Mouse (Mus musculus): Measurements from ENCODE around the gene Catsper3. TPM values are rescaled to one million over a fixed set of nuclear protein-coding genes. Genes with fewer than 3 reads are reported as not detected.

Catsper3 gene
- polyA plus RNA-seq, 1 experiment from 2014 or later: not detected

DNA sequence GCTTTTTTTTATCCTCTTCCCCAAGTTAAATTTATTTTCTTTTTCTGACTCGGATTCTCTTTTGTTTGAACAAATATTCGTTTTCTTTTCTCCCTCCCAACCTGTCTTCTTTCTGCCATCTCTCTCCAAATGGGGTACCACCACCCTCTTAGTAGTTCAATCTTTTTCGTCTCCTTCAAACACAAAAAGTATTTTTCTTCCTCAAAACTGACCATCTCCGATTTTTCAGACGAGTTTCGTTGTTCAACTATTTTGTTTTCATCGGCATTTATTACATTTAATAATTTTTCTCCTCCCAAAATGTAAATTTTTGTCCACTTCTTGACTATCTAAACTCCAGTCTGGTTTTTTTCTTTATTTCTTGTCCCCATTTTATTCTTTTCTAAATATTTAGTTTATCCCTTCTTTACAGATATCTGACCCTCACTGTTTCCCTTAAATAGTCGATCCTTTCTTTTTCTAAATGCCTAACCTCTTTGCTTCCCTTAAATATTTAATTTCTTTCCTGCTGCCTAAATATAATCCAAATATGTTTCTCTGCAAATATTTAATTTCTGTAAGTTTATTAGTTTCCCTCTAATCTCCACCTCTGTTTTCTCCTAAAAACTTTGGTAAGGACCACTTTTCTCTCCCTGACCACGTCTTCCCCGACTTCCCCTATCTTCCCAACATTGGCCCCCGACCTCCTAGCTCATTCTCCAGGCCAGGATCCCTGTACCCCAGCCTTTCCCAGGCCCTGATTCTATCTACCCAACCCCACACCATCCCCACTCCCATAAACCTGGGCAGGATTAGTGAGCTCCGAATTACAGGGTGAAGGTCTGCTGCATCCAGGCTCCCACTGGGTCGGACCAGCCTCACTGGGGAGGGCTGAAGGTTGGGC lies 42.7 kb downstream of the Catsper3 start:
- no peak overlapping the region for H3K27ac ChIP-seq
- no peaks in the 10 kb centered on the region for H3K9me3 ChIP-seq (replicated peaks)
- ATAC-seq (ENCODE audit: low read depth) (no peak), DNase-seq (no peak)
- no peak overlapping the region for H3K4me2 ChIP-seq
- peaks cover 98% of the 10 kb centered on the region for H3K27me3 ChIP-seq
- peaks cover 6% of the 10 kb centered on the region for H3K4me1 ChIP-seq (replicated peaks)
- H3K9ac ChIP-seq: no peak overlapping the region
- H3K4me3 ChIP-seq (replicated peaks): no peak overlapping the region
- no peaks in the 10 kb centered on the region for H3K36me3 ChIP-seq
- 6% methylated on average over 13 of the region's 13 CpGs for WGBS (ENCODE audit: insufficient replicate concordance)

DNA sequence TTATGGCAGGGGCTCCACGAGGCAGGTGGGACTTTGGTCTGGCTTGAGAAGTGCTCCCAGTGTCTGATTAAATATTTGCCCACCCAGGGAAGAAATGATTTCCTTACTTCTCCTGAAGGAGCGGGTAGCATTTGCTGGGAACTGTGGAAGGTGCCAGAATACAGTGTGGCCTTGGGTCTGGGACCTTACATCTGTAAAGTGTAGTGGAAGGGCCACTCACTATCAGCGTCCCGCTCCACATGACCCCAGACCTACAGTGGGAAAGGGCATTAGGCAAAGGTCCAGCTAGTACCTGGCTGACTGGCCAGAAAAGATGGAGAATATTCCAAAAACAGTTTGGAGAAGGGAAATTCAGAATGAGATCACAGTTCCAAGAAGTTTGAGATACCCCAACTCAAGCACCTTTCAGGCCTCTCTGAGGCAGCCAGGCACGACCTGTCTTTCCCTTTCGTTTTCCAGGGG lies 43.3 kb downstream of the Catsper3 start:
- Histone ChIP-seq H3K4me2 (peak overlapping the region; percentile 6; the same call in 1 of the 2 replicates), H3K9ac (no peak overlapping the region), H3K4me1 (replicated peaks) (peaks cover 6% of the 10 kb centered on the region), H3K4me3 (replicated peaks) (0 out of 2 replicates have a peak overlapping the region, but pooled peaks have one; percentile 15), H3K27ac (no peak overlapping the region), H3K36me3 (no peaks in the 10 kb centered on the region), H3K27me3 (peaks cover 98% of the 10 kb centered on the region), H3K9me3 (replicated peaks) (no peaks in the 10 kb centered on the region)
- no peak for ATAC-seq (ENCODE audit: low read depth)
- 4% methylated on average over 6 of the region's 6 CpGs for WGBS (ENCODE audit: insufficient replicate concordance)
- DNase-seq: no peak

DNA sequence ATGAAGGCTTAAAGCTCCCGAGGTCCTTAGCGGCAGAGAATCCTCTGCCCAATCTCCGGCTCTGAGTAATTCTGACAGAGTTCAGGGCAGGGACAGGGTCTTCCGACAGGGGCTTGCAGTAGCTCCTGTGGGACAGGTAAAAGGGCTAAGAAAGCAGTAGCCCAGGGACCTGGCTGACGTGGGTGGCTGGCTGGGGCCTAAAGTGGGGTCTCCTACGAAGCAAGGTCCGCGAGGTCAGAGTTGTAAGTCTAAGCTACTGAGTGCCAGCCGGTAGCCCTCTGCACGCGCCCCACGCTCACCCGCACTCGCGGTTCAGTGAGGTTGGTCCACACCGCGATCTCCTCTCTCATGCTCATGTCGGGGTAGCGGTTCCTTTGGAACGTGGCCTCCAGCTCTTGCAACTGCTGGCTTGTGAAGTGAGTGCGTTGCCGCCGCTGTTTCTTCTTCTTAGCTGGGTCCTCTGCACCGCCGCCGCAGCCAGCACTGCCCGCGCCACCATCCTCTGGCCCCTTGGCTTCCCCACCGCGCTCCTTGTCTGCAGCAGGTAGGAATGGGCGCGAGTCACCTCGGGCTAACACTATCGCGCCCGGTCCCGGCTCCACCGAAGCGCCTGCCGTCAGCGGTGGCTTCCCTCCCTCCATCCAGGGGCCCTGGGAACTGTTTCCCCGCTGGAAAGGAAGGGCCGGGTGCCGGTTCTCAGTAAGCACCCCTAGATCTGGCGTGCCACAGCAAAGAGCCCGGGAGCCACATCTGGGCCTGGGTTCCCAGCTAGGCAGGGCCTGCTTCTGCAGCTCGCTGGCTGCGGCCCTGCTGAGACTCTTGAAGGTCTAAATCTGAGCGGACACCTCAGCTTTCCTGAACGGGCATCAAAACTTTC lies 44.0 kb downstream of the Catsper3 start:
- Histone ChIP-seq H3K4me3 (replicated peaks) (0 out of 2 replicates have a peak overlapping the region, but pooled peaks have one; percentile 15), H3K36me3 (no peaks in the 10 kb centered on the region), H3K27me3 (peaks cover 98% of the 10 kb centered on the region), H3K9ac (no peak overlapping the region), H3K4me2 (peak overlapping the region; percentile 6; the same call in 1 of the 2 replicates), H3K27ac (no peak overlapping the region), H3K9me3 (replicated peaks) (no peaks in the 10 kb centered on the region), H3K4me1 (replicated peaks) (peaks cover 6% of the 10 kb centered on the region)
- ATAC-seq (ENCODE audit: low read depth) (no peak), DNase-seq (no peak)
- 2% methylated on average over 50 of the region's 50 CpGs for WGBS (ENCODE audit: insufficient replicate concordance)

DNA sequence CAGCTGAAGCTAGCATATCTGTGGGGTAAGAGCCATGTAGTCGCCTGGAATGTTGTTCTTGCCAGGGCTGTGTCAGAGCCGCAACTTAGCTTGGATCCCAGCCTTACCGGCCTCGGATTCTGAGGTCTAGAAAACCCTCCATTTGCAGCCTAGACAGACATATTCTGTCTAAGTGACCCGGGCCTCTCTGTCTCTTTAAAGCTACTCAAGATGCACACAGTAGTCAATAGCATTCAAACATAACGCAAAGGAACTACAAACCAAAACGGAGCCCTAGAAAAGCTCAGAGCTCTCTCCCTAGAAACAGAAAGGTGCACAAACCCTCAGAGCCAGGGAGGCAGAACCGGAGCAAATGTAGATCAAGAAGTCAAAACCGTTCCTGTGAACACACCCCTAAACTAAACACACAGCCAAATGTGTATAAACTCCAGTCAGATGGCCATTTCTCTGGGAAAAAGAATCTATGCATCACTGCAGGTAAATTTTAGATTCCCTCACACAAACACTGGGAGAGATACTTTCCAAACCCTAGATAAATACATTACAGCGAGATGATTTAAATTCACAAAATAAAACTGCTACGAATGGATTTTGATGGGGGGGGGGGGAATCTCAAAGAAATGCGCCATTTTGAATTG lies 44.8 kb downstream of the Catsper3 start:
- 3% methylated on average over 12 of the region's 12 CpGs for WGBS (ENCODE audit: insufficient replicate concordance)
- Histone ChIP-seq H3K4me1 (replicated peaks) (peaks cover 6% of the 10 kb centered on the region), H3K4me2 (no peak overlapping the region), H3K4me3 (replicated peaks) (no peak overlapping the region), H3K27ac (no peak overlapping the region), H3K36me3 (no peaks in the 10 kb centered on the region), H3K9me3 (replicated peaks) (no peaks in the 10 kb centered on the region), H3K9ac (no peak overlapping the region), H3K27me3 (peaks cover 98% of the 10 kb centered on the region)
- DNase-seq (no peak), ATAC-seq (ENCODE audit: low read depth) (no peak)

DNA sequence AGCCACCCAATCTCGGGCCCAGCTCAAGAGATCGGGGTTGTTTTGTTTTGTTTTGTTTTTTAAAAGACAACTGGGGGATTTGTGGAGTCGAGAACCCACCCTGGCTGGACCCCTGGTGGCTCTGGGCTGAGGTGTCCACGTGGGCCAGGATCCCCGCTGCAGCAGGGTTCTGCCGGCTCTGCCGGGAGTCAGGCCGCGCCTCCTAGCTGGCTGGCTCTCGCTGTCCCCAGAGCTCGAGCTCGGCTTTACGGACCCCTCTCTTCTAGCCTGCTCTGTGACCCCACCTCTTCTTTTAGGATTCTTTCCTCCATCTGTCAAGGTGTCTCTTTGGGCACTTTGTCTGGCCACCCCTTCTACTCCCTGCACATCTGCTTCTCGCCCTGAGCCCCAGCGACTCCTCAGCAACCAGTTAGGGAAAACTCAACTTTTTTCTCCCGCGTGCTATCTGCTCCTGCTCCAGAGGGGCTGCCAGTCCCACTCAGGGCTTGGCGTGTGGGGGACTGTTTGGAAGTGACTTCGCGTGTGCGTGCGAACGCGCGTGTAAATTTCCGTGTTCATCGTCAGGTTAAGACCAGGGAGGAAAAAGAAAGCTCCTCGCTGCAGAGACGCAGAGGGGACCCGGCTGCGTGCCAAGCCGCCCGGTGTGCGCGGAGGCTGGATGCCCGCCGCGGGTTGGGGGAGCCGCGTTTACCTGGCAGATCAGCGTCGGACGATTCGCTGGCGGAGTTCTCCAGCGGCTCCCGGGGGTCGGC lies 45.9 kb downstream of the Catsper3 start:
- Histone ChIP-seq H3K27ac (no peak overlapping the region), H3K9ac (no peak overlapping the region), H3K4me1 (replicated peaks) (peaks cover 6% of the 10 kb centered on the region), H3K4me3 (replicated peaks) (peak overlapping the region; percentile 26), H3K4me2 (peak overlapping the region; percentile 39), H3K9me3 (replicated peaks) (no peaks in the 10 kb centered on the region), H3K36me3 (no peaks in the 10 kb centered on the region), H3K27me3 (peaks cover 98% of the 10 kb centered on the region)
- 1% methylated on average over 48 of the region's 48 CpGs for WGBS (ENCODE audit: insufficient replicate concordance)
- ATAC-seq (ENCODE audit: low read depth): no peak
- no peak for DNase-seq

DNA sequence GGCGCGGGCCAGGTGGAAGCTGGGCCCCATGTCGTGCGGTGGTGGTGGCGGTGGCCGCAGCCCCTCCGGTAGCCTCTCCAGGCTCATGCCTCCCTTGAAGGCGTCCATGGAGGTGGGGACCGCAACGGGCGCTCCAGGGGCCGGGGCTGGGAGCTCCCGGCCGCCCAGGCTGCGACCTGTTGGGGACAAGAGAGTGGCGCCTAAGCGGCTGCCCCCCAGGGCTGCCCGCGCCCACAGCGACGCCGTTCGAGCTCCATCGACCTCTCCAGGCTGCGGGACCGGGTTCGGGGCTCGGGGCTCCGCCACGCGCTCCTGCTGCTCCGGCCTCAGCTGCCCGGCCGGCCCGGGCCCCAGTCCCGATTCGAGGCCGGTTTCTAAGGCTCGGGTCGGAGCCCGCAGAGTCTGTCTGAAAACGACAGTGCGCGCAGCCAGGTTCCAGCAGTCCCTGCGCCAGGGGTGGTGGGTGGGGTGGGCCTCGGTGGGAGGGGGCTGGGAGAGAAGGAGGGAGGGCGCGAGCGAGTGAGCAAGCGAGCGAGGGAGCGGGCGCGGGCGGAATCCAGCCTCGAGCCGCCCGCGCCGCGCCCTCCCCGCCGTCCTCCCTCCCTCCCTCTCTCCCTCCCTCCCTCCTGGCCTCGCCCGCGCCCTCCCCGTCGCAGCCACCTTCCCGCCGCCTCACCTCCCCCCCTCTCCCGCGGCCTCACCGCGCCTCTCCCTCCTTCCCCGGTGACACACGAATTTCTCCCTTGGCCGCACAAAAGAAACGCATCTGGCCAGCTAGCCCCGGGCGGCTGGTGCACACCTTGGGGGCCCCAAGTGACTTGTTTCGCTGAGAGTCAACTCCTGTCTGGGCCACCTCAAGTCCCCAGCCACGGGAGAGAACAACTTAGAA lies 46.7 kb downstream of the Catsper3 start:
- Histone ChIP-seq H3K4me1 (replicated peaks) (peaks cover 6% of the 10 kb centered on the region), H3K27me3 (peaks cover 98% of the 10 kb centered on the region), H3K4me2 (peak overlapping the region; percentile 39), H3K4me3 (replicated peaks) (peak overlapping the region; percentile 26), H3K9me3 (replicated peaks) (no peaks in the 10 kb centered on the region), H3K9ac (no peak overlapping the region), H3K36me3 (no peaks in the 10 kb centered on the region), H3K27ac (no peak overlapping the region)
- WGBS (ENCODE audit: insufficient replicate concordance): 2% methylated on average over 38 of the region's 82 CpGs
- ATAC-seq (ENCODE audit: low read depth) (no peak), DNase-seq (no peak)

DNA sequence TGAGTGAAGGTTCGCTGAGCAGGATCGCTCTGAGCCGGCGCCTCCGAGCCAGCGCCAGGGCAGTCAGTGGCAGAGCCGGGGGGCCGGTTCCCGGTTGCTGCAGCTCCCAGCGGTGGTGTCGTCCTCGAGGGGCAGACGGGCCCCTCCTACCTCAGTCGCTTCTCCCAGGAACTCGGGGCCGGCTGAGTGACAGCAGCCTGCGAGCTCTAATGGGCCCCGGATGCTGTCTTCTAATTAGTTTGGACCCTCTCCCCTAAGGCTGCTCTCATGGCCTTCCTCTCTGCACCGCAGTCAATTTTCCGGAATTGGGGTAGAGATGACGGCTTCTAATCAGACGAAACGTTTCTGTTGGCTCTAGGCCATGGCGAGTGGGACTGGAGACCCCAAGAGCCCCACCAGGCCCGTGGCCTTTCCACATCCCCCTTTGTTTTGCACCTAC lies 47.4 kb downstream of the Catsper3 start:
- DNase-seq: no peak
- 4% methylated on average over 25 of the region's 25 CpGs for WGBS (ENCODE audit: insufficient replicate concordance)
- H3K9me3 ChIP-seq (replicated peaks): no peaks in the 10 kb centered on the region
- ATAC-seq (ENCODE audit: low read depth): no peak
- H3K27me3 ChIP-seq: peaks cover 98% of the 10 kb centered on the region
- H3K4me2 ChIP-seq: no peak overlapping the region
- peaks cover 3% of the 10 kb centered on the region for H3K4me1 ChIP-seq (replicated peaks)
- no peak overlapping the region for H3K27ac ChIP-seq
- no peak overlapping the region for H3K9ac ChIP-seq
- no peaks in the 10 kb centered on the region for H3K36me3 ChIP-seq
- H3K4me3 ChIP-seq (replicated peaks): no peak overlapping the region

DNA sequence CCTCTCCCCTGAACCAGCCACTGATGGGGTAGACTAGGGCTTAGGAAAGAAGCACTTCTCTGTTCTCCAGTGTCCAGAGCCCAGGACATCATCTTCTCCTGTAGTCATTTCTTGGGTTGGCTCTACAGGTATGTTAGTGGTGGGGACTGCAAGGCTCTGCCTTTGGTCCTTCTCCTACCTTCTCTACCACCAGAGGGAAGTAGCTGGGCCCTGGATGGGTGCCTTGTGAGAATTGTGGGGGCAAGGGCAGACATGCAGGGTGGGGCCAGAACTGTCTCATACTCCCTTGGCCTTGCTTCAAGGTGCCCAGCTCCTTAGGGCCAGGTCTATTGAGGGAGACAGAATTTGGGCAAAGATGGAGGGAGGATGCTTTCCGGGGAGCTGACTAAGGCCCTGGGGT lies 48.2 kb downstream of the Catsper3 start:
- Histone ChIP-seq H3K27ac (no peak overlapping the region), H3K9me3 (replicated peaks) (no peaks in the 10 kb centered on the region), H3K27me3 (peaks cover 100% of the 10 kb centered on the region), H3K4me1 (replicated peaks) (peaks cover 3% of the 10 kb centered on the region), H3K4me3 (replicated peaks) (no peak overlapping the region), H3K4me2 (no peak overlapping the region), H3K36me3 (no peaks in the 10 kb centered on the region), H3K9ac (no peak overlapping the region)
- ATAC-seq (ENCODE audit: low read depth) (no peak), DNase-seq (no peak)
- WGBS (ENCODE audit: insufficient replicate concordance): 29% methylated on average over 1 of the region's 1 CpGs

DNA sequence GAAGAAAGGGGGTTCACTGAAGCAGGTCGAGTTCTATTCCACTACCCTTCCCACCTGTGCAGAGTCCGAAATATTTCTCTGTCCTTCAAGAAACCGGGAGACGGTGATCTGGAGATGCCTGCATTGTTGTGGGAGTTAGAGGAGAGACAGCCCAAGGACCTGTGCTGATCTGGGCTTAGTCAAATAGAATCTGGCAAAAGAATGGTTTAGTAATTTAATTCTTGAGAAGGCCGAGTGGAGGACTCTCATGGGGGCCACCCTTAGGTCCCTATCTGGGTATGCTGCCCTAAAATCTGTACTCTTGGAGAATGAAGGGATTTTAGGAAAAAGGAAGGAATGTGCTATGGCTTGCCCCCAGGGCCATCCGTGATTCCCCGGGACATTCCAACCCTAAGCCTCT lies 49.6 kb downstream of the Catsper3 start:
- Histone ChIP-seq H3K9me3 (replicated peaks) (no peaks in the 10 kb centered on the region), H3K27me3 (peaks cover 100% of the 10 kb centered on the region), H3K9ac (no peak overlapping the region), H3K36me3 (no peaks in the 10 kb centered on the region), H3K4me2 (no peak overlapping the region), H3K27ac (no peak overlapping the region), H3K4me1 (replicated peaks) (peaks cover 3% of the 10 kb centered on the region; the same call in 1 of the 2 replicates), H3K4me3 (replicated peaks) (no peak overlapping the region)
- WGBS (ENCODE audit: insufficient replicate concordance): 8% methylated on average over 7 of the region's 7 CpGs
- DNase-seq (no peak), ATAC-seq (ENCODE audit: low read depth) (no peak)

DNA sequence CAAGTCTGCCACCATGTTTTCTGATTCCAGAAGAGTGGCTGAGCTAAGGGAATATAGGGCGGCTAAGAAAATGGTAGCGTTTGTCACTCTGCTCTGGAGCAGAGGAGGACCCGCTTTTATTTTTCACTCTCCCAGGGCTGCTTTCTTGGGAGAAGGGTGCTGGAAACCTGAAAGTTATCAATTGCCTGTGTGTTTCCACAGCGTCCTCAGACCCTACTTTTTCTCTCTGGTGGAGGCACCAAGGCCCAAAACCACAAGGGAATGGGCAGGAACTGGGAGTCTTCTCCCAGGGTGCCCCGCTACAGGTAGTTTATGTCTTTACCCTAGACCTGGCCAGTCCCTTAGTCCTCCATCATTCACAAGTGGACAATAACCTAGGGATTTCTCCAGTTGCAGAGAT lies 50.3 kb downstream of the Catsper3 start:
- H3K4me1 ChIP-seq (replicated peaks): peaks cover 3% of the 10 kb centered on the region; the same call in 1 of the 2 replicates
- ATAC-seq (ENCODE audit: low read depth): no peak
- H3K9ac ChIP-seq: no peak overlapping the region
- WGBS (ENCODE audit: insufficient replicate concordance): 11% methylated on average over 5 of the region's 5 CpGs
- no peak overlapping the region for H3K4me2 ChIP-seq
- H3K27ac ChIP-seq: no peak overlapping the region
- peaks cover 100% of the 10 kb centered on the region for H3K27me3 ChIP-seq
- DNase-seq: no peak
- H3K4me3 ChIP-seq (replicated peaks): no peak overlapping the region
- H3K9me3 ChIP-seq (replicated peaks): no peaks in the 10 kb centered on the region
- H3K36me3 ChIP-seq: no peaks in the 10 kb centered on the region

Data from liver, embryonic 13.5 days (tissue).